Mouse (Mus musculus) testis, adult 2 months (tissue): ENCODE data around the gene 0610010K14Rik.

Experiments used
- CTCF ChIP-seq: fragments of 200-500 bp; IDR thresholded peaks from 2 replicates; pipeline ENCODE4 v1.5.1; 2012; ENCODE audit warnings: low read depth, mild to moderate bottlenecking, inconsistent platforms, low read length, moderate library complexity; ENCODE audit not compliant: control insufficient read depth, insufficient read depth, insufficient replicate concordance
- POLR2A ChIP-seq: fragments of 200-500 bp; IDR thresholded peaks from 2 replicates; pipeline ENCODE4 v1.6.1; 2012; ENCODE audit warnings: low read depth, mild to moderate bottlenecking, inconsistent platforms, low read length, moderate library complexity; ENCODE audit not compliant: control insufficient read depth

DNA sequence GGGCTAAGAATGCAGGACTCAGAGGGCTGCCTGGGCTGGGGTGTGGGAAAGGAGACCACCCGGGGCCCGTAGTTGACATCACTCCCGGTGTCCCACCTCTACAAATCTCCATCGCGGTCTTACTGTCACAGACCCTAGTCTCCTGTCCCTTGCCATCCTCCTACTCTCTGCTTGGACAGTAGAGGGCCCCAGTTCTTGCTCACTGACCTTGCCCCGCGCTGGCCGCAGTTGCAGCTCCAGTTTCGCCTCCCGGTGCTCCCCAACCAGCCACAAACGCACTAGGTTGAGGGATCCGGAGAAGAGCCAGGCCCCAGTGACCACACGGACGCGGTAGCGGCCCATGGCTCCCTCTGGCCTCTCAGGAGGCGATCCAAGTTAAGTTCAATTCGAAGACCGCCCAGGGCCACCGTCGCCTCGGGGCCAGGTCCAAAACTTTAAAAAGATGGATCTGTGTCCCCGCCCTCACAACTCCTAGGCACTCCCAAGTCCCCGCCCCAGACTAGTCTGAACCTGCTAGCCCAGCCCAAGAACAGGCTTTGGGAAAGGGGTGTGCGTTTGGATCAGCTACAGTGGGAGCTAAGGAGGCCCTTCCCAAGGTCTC lies 17.3 kb upstream of the 0610010K14Rik start, which contains the start of gene Alox12:
- TF ChIP-seq POLR2A = no peak
- TF ChIP-seq CTCF = peak; percentile 32; the same call in 1 of the 2 replicates
